Mouse (Mus musculus) midbrain, embryonic 11.5 days (tissue): ENCODE data around the gene Nr1h2. TPM values are rescaled to one million over a fixed set of nuclear protein-coding genes. Genes with fewer than 3 reads are reported as not detected.

ENCODE experiments used
- ATAC-seq: fragments of 200-750 bp; cut with Nextera tagmentation; 2 replicates; pipeline ENCODE4 v1.8.0; 2017; ENCODE audit warnings: moderate TSS enrichment, moderate library complexity; ENCODE audit not compliant: low FRiP score
- DNase-seq: peaks from one replicate; pipeline ENCODE4 v3.0.0; 2015; ENCODE audit warnings: low spot score; ENCODE audit errors: missing footprints
- H3K27ac ChIP-seq: fragments of 300-500 bp; sonication (generic); 2 replicates; pipeline ENCODE4 v1.5.1; 2014; ENCODE audit warnings: low read depth, low read length
- H3K27me3 ChIP-seq: fragments of 300-500 bp; sonication (generic); 2 replicates; pipeline ENCODE4 v1.6.1; 2014; ENCODE audit warnings: mild to moderate bottlenecking, low read length, moderate library complexity, mixed read lengths; ENCODE audit not compliant: control insufficient read depth, insufficient read depth
- H3K36me3 ChIP-seq: fragments of 300-500 bp; sonication (generic); 2 replicates; pipeline ENCODE4 v1.6.1; 2014; ENCODE audit warnings: mild to moderate bottlenecking, low read length, moderate library complexity, mixed read lengths; ENCODE audit not compliant: control insufficient read depth, insufficient read depth
- H3K4me1 ChIP-seq: fragments of 300-500 bp; sonication (generic); 2 replicates; pipeline ENCODE4 v1.6.1; 2014; ENCODE audit warnings: low read length; ENCODE audit not compliant: control insufficient read depth, insufficient read depth
- H3K4me2 ChIP-seq: fragments of 300-500 bp; sonication (generic); 2 replicates; pipeline ENCODE4 v1.6.1; 2014; ENCODE audit warnings: mild to moderate bottlenecking, moderate library complexity
- H3K4me3 ChIP-seq: fragments of 300-500 bp; sonication (generic); 2 replicates; pipeline ENCODE4 v1.5.1; 2014; ENCODE audit warnings: low read depth, low read length
- H3K9ac ChIP-seq: fragments of 300-500 bp; sonication (generic); 2 replicates; pipeline ENCODE4 v1.6.1; 2014; ENCODE audit warnings: low read length
- H3K9me3 ChIP-seq: fragments of 300-500 bp; sonication (generic); 2 replicates; pipeline ENCODE4 v1.6.1; 2016; ENCODE audit warnings: low read length; ENCODE audit not compliant: control insufficient read depth
- WGBS: fragments of 180-500 bp; shearing (Covaris S2); extraction: QIAGEN DNeasy Blood & Tissue Kit; methylation state at CpG from one replicate; pipeline ENCODE4 v1.1.7; 2014; 5-methylcytosine and 5-hydroxymethylcytosine counted together
- polyA plus RNA-seq: library from polyadenylated mRNA; unstranded; fragments of >200 nt; fragmentation: Nextera tagmentation; extraction: Ambion mirVana; gene quantifications from 2 replicates; pipeline ENCODE4 v1.2.1, GENCODE M21; 2014

Gene Nr1h2
- polyA plus RNA-seq, 1 experiment from 2014 or later, result 69.6 TPM

DNA sequence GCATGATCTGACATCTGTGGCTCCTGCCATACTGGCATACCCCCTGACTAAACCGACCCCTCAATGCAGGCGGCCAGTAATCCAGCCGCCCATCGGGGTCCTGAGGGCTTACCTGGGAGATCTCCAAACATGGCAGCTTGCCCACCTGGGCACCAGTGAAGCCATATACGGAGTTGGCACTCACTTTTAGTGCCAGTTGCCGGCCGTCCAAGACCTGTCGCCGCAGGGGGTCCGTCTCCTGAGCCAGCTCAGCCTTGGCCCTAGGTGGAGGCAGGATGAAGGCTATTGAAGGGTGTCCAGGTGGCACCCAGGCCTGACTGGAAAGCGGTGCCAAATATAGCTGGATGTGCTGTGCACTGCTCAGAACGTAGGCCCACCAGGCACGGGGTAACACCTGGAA lies 16.3 kb downstream of the Nr1h2 start:
- WGBS, result 94% methylated on average over 13 of the region's 13 CpGs
- no peak for DNase-seq
- H3K4me2 ChIP-seq, result no peak overlapping the region

DNA sequence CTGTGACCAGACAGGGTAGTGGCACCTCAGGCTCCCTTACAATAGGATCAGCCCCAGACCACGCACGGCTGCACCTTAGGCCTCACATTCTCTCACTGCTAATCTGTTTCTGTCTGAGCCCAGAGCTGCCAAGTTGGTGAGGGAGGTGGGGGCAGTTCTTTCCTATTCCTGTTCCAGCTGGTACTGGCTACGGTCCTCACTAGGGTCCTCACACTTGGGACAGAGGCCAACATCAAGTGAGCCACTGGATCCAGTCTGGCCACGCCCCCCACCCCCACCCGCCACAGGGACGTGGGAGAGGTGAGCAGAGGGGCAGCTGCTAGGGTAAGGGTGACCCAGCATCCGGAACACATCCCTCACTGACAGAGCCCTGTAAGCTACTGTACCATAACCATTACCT lies 16.7 kb downstream of the Nr1h2 start:
- no peaks in the 10 kb centered on the region for H3K27me3 ChIP-seq

More for the DNA sequence above, 16.3 kb downstream of the Nr1h2 start:
- H3K27me3 ChIP-seq, result no peaks in the 10 kb centered on the region
- no peaks in the 10 kb centered on the region for H3K9me3 ChIP-seq
- no peak overlapping the region for H3K9ac ChIP-seq
- H3K27ac ChIP-seq, result no peak overlapping the region
- H3K4me1 ChIP-seq, result no peaks in the 10 kb centered on the region
- ATAC-seq, result no peak
- H3K4me3 ChIP-seq, result no peak overlapping the region
- peaks cover 48% of the 10 kb centered on the region for H3K36me3 ChIP-seq

DNA sequence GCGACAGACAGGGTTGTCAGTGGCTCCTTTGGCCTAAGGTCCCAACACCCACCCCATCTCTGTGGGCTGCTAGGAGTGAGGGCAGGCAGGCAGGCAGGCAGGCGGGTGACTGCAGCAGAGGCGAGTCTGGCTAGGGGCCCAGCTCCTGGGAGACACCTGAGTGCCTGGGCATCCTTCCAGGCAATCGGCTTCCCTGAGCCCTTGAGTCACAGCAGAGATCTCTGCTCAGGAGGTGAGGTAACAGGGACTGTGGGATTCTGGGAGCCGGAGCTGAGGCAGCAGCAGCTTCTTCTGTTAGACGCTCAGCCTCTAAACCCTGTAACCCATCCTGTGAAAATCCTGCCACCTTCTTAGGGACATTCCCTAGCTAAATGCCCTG lies 17.2 kb downstream of the Nr1h2 start:
- Histone ChIP-seq H3K4me2 (no peak overlapping the region), H3K27me3 (no peaks in the 10 kb centered on the region), H3K9me3 (no peaks in the 10 kb centered on the region), H3K36me3 (peaks cover 43% of the 10 kb centered on the region), H3K4me3 (no peak overlapping the region), H3K27ac (no peak overlapping the region), H3K4me1 (no peaks in the 10 kb centered on the region), H3K9ac (no peak overlapping the region)
- DNase-seq (no peak), ATAC-seq (no peak)
- WGBS, result 92% methylated on average over 6 of the region's 6 CpGs

More for the DNA sequence above, 16.7 kb downstream of the Nr1h2 start:
- ATAC-seq, result no peak
- Histone ChIP-seq H3K36me3 (peaks cover 44% of the 10 kb centered on the region), H3K4me1 (no peaks in the 10 kb centered on the region), H3K4me3 (no peak overlapping the region), H3K9me3 (no peaks in the 10 kb centered on the region), H3K27ac (no peak overlapping the region), H3K4me2 (no peak overlapping the region), H3K9ac (no peak overlapping the region)
- 81% methylated on average over 7 of the region's 7 CpGs for WGBS
- DNase-seq, result no peak

DNA sequence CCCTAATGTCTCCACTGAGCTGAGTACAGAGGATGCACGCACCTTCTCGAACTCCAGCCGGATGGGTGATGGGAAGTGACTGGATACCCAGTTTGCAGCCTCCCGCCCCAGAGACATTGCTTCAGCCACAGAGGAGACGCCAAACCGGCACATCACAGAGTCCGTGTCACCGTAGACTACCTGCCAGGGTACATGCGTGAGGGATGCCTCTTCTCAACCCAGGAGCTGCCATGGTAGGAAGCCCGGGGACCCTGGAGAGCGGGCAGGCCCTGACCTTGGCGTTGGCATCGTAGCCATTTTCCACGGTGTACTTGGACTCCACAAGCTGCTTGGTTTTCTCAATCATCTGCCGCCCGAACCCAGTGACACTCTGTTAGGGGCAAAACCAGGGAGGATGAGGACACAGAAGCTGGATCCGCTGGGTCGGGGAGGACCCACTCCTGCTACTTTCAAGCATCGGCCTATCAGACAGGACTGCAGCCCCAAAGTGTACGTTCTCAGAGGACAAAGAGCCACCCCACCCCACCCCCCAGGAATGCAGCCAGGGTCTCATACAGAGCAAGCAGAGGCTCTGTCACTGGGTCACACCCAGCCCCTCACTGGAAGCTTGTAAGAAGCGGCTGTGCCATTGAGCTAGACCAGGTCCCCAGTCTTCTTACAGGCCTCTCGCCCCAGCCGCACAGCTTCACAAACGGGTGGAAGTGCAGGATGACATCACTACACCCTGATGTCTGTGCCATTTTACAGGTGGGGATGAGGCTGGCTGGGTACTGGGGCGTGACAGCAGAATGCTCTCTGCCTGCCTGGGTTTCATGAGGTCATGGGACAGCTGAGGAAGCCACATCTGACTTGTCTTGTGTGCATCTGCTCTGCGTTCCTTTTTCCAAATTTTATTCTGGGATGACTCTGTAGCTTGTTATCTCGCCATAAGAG lies 17.8 kb downstream of the Nr1h2 start:
- Histone ChIP-seq H3K4me3 (no peak overlapping the region), H3K36me3 (peaks cover 40% of the 10 kb centered on the region), H3K4me2 (no peak overlapping the region), H3K27ac (no peak overlapping the region), H3K4me1 (no peaks in the 10 kb centered on the region), H3K27me3 (no peaks in the 10 kb centered on the region), H3K9me3 (no peaks in the 10 kb centered on the region), H3K9ac (no peak overlapping the region)
- DNase-seq (no peak), ATAC-seq (no peak)
- WGBS, result 94% methylated on average over 27 of the region's 27 CpGs

GRCm38 (mm10) chr7:44534656-44535441 lies 18.9 kb downstream of the Nr1h2 start:
- Histone ChIP-seq H3K27me3 (no peaks in the 10 kb centered on the region), H3K27ac (no peak overlapping the region), H3K9me3 (no peaks in the 10 kb centered on the region), H3K9ac (no peak overlapping the region), H3K4me3 (no peak overlapping the region), H3K4me2 (no peak overlapping the region), H3K4me1 (no peaks in the 10 kb centered on the region), H3K36me3 (peaks cover 36% of the 10 kb centered on the region)
- DNase-seq (no peak), ATAC-seq (no peak)
- WGBS, result 94% methylated on average over 19 of the region's 19 CpGs

GRCm38 (mm10) chr7:44534242-44534641 lies 19.5 kb downstream of the Nr1h2 start:
- Histone ChIP-seq H3K9ac (no peak overlapping the region), H3K4me2 (no peak overlapping the region), H3K27me3 (no peaks in the 10 kb centered on the region; the same call in 1 of the 2 replicates), H3K27ac (no peak overlapping the region), H3K36me3 (peaks cover 33% of the 10 kb centered on the region), H3K9me3 (no peaks in the 10 kb centered on the region), H3K4me1 (no peaks in the 10 kb centered on the region), H3K4me3 (no peak overlapping the region)
- ATAC-seq (no peak), DNase-seq (no peak)
- whole genome bisulfite sequencing, result 93% methylated on average over 13 of the region's 13 CpGs

DNA sequence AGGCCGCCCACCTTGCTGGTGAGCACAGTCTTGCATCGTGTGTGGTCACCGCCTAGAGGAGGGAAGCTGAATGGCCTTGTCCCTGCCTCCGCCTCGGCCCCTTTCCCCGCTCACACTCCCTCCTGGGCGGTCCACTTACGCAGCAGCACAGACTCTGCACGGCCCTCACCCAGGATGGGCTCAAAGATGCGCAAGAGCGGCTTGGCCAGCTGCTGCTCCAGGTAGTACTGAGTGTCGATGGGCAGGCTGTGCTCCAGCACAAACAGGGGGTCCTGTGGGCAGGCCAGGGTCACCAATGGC lies 20.1 kb downstream of the Nr1h2 start:
- 76% methylated on average over 12 of the region's 12 CpGs for WGBS
- Histone ChIP-seq H3K36me3 (peaks cover 30% of the 10 kb centered on the region), H3K4me2 (no peak overlapping the region), H3K27ac (no peak overlapping the region), H3K4me3 (no peak overlapping the region), H3K9ac (no peak overlapping the region), H3K4me1 (no peaks in the 10 kb centered on the region), H3K27me3 (peaks cover under 1% of the 10 kb centered on the region; the same call in 1 of the 2 replicates), H3K9me3 (no peaks in the 10 kb centered on the region)
- ATAC-seq (no peak), DNase-seq (no peak)

DNA sequence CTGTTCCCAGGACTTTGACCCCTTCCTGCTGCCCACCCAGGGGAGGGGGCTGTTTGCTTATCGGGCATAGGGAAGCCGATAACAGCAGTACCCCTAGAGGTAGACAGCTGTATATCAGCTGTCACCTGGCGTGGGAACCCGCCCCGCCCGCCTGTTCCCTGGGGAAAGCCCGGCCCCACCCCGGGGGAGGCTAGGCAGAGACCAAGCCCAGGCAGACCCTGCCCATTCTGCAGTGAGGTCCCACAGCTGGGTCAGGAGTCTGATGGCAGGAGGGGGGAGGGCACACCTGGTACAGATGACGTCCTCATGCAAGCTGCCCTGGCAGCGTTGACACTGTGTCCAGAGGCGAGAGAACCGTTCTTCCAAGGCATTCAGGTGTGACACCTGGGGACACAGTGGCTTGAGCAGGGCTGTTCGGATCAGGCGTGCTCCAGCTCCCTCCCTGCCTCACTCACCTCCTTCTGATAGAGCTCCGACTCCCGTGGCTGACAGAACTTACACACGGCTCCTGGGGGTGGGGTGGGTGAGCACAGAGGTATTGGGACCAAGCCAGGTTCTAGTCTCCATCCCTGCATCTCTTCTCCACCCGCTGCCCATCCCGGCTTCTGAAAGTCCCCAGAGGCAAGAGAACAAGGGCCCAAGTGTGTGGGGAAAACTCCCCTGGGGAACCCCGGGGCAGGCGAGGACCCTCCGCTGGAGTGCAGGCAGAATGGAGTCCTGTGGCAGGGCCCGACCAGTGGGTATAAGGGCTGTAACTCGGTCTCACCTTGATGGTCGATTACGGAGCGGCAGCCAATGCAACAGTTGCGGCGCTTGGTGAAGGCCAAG lies 20.6 kb downstream of the Nr1h2 start:
- no peak overlapping the region for H3K4me3 ChIP-seq
- H3K27me3 ChIP-seq, result peaks cover 5% of the 10 kb centered on the region; the same call in 1 of the 2 replicates
- ATAC-seq (no peak), DNase-seq (no peak)
- H3K9me3 ChIP-seq, result no peaks in the 10 kb centered on the region
- no peak overlapping the region for H3K9ac ChIP-seq
- peaks cover 30% of the 10 kb centered on the region for H3K36me3 ChIP-seq
- H3K27ac ChIP-seq, result no peak overlapping the region
- 90% methylated on average over 29 of the region's 29 CpGs for WGBS
- no peaks in the 10 kb centered on the region for H3K4me1 ChIP-seq
- no peak overlapping the region for H3K4me2 ChIP-seq
